Mouse (Mus musculus): ENCODE results near the gene Tmem86b.

DNA sequence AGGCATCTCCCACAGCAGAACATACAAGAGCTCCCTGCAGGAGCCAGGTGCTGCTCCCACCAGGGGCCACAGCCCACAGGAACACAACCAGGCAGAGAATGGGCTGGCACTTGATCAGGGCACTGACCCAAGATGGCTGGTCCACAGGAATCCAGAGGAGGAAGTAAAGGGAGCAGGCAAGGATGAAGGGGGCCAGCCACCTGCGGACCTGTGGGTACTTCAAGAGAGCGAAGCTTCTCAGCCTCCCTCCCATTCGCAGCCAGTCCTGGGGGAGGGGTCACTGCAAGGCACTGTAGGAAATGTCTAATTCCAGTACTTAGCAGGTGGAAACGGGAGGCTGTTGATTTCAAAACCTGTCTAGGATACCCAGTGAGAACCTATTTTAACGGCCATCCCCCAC is 1.6 kb downstream of the Tmem86b start:
- TF ChIP-seq CTCF (IDR thresholded peaks at IDR 0.05; ENCODE audit: low read depth, low read length) (no peak), POLR2A (IDR thresholded peaks at IDR 0.05; ENCODE audit: extremely low read depth, insufficient read depth, low read length) (no peak)
